Mouse (Mus musculus) MEL (cell line): ENCODE measurements around the gene Pik3r4.

Experiments
- BHLHE40 ChIP-seq: IDR thresholded peaks from 2 replicates; pipeline ENCODE4 v1.6.1; 2012; ENCODE audit warnings: low read depth, mild to moderate bottlenecking, inconsistent platforms, low read length, improper control_type of control experiment, borderline replicate concordance
- CTCF ChIP-seq, 3 experiments: IDR thresholded peaks in 2 of 3; conservative IDR thresholded peaks in 1 of 3; 2 replicates each; pipeline ENCODE4 v1.5.1; 2011 to 2012; ENCODE audit warnings: low read length in 3 of 3, low read depth in 2 of 3, mild to moderate bottlenecking in 2 of 3, improper control_type of control experiment in 1 of 3, inconsistent platforms in 1 of 3, mixed read lengths in 1 of 3, moderate library complexity in 1 of 3; ENCODE audit not compliant: control insufficient read depth in 1 of 3, insufficient read depth in 1 of 3, poor library complexity in 1 of 3, severe bottlenecking in 1 of 3
- GABPA ChIP-seq: IDR thresholded peaks from 2 replicates; pipeline ENCODE4 v1.6.1; 2012; ENCODE audit warnings: low read depth, mild to moderate bottlenecking, inconsistent platforms, low read length, improper control_type of control experiment, moderate library complexity
- GATA1 ChIP-seq: IDR thresholded peaks from 2 replicates; pipeline ENCODE4 v1.6.1; 2011; ENCODE audit warnings: low read depth, low read length, improper control_type of control experiment
- MAZ ChIP-seq: IDR thresholded peaks from 2 replicates; pipeline ENCODE4 v1.6.1; 2012; ENCODE audit warnings: low read depth, mild to moderate bottlenecking, inconsistent platforms, low read length, improper control_type of control experiment
- MXI1 ChIP-seq: IDR thresholded peaks from 2 replicates; pipeline ENCODE4 v1.6.1; 2011; ENCODE audit warnings: mild to moderate bottlenecking, low read depth, low read length, improper control_type of control experiment
- MYC ChIP-seq: IDR thresholded peaks from 2 replicates; pipeline ENCODE4 v1.6.1; 2011; ENCODE audit warnings: low read depth, mild to moderate bottlenecking, low read length, improper control_type of control experiment, moderate library complexity
- POLR2A ChIP-seq, 2 experiments: IDR thresholded peaks; 2 replicates each; pipeline ENCODE4 v1.6.1; 2011 to 2012; ENCODE audit warnings: low read length in 2 of 2, mild to moderate bottlenecking in 2 of 2, control low read depth in 1 of 2, improper control_type of control experiment in 1 of 2, low read depth in 1 of 2, moderate library complexity in 1 of 2; ENCODE audit not compliant: control insufficient read depth in 1 of 2, insufficient read depth in 1 of 2, poor library complexity in 1 of 2
- RCOR1 ChIP-seq: IDR thresholded peaks from 2 replicates; pipeline ENCODE4 v1.6.1; 2012; ENCODE audit warnings: low read depth, mild to moderate bottlenecking, inconsistent platforms, low read length, improper control_type of control experiment
- SIN3A ChIP-seq: IDR thresholded peaks from 2 replicates; pipeline ENCODE4 v1.6.1; 2012; ENCODE audit warnings: low read length, improper control_type of control experiment, inconsistent platforms
- ZKSCAN1 ChIP-seq: IDR thresholded peaks from 2 replicates; pipeline ENCODE4 v1.6.1; 2012; ENCODE audit warnings: low read depth, mild to moderate bottlenecking, inconsistent platforms, low read length, improper control_type of control experiment, moderate library complexity

DNA sequence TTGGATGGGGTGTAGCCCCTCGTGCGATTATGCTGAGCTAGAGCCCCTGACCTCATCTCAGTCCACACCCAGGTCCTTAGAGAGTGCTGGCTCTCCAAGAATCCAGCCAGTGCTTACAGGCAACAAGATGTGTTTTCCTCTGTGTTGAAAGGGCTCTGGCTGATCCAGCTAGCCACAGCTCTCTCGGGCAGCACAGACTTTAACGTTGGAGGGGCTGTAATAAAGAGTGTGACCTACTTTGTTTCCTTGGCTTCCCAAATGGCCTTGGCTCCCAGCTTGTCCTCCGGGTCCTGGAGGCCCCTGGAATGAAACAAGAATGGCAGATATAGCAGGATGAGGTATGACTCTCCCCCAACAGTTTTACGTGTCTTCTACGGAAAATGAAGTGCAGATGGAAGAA lies 89.2 kb downstream of the Pik3r4 start:
- TF ChIP-seq CTCF (IDR thresholded peaks at IDR 0.05 in 2 of 3, conservative IDR thresholded peaks at IDR 0.05 in 1 of 3; ENCODE audit: control insufficient read depth in 1 of 3, insufficient read depth in 1 of 3, low read depth in 2 of 3, low read length in 3 of 3, poor library complexity in 1 of 3, severe bottlenecking in 1 of 3), result no peak
- no peak for TF ChIP-seq POLR2A (IDR thresholded peaks at IDR 0.05; ENCODE audit: control insufficient read depth in 1 of 2, insufficient read depth in 1 of 2, low read depth in 1 of 2, low read length in 2 of 2, poor library complexity in 1 of 2)
- TF ChIP-seq SIN3A, result no peak
- no peak for TF ChIP-seq GABPA
- no peak for TF ChIP-seq ZKSCAN1
- no peak for TF ChIP-seq GATA1
- no peak for TF ChIP-seq BHLHE40
- TF ChIP-seq RCOR1, result no peak
- TF ChIP-seq MAZ, result no peak
- TF ChIP-seq MXI1, result no peak
- no peak for TF ChIP-seq MYC
